Mouse (Mus musculus) kidney, embryonic 15.5 days (tissue): ENCODE data around the gene Gm21885. TPM values are rescaled to one million over a fixed set of nuclear protein-coding genes. Genes with fewer than 3 reads are reported as not detected.

Experiments
- ATAC-seq: fragments of 200-750 bp; cut with Nextera tagmentation; replicated peaks from 2 replicates; pipeline ENCODE4 v1.8.0; 2017; ENCODE audit warnings: moderate TSS enrichment; ENCODE audit not compliant: low FRiP score
- H3K27ac ChIP-seq: fragments of 300-500 bp; sonication (generic); 2 replicates; pipeline ENCODE4 v1.5.1; 2015; ENCODE audit warnings: mild to moderate bottlenecking, inconsistent platforms
- H3K27me3 ChIP-seq: fragments of 300-500 bp; sonication (generic); 2 replicates; pipeline ENCODE4 v1.6.1; 2015; ENCODE audit warnings: inconsistent platforms
- H3K36me3 ChIP-seq: fragments of 300-500 bp; sonication (generic); 2 replicates; pipeline ENCODE4 v1.6.1; 2015; ENCODE audit warnings: inconsistent platforms
- H3K4me1 ChIP-seq: fragments of 300-500 bp; sonication (generic); 2 replicates; pipeline ENCODE4 v1.6.1; 2015; ENCODE audit warnings: inconsistent platforms
- H3K4me2 ChIP-seq: fragments of 300-500 bp; sonication (generic); 2 replicates; pipeline ENCODE4 v1.6.1; 2015; ENCODE audit warnings: moderate library complexity, mild to moderate bottlenecking, inconsistent platforms
- H3K4me3 ChIP-seq: fragments of 300-500 bp; sonication (generic); replicated peaks from 2 replicates; pipeline ENCODE4 v1.5.1; 2015; ENCODE audit warnings: mild to moderate bottlenecking, inconsistent platforms
- H3K9ac ChIP-seq: fragments of 300-500 bp; sonication (generic); 2 replicates; pipeline ENCODE4 v1.6.1; 2015; ENCODE audit warnings: mild to moderate bottlenecking, inconsistent platforms
- H3K9me3 ChIP-seq: fragments of 300-500 bp; sonication (generic); replicated peaks from 2 replicates; pipeline ENCODE4 v1.6.1; 2016; ENCODE audit warnings: inconsistent platforms
- WGBS: fragments of 180-500 bp; shearing (Covaris S2); methylation state at CpG from one replicate; pipeline ENCODE4 v1.1.7; 2015; ENCODE audit warnings: mixed read lengths; 5-methylcytosine and 5-hydroxymethylcytosine counted together
- polyA plus RNA-seq: library from polyadenylated mRNA; unstranded; fragments of >200 nt; fragmentation: Nextera tagmentation; extraction: Ambion mirVana; gene quantifications from 2 replicates; pipeline ENCODE4 v1.2.1, GENCODE M21; 2015

The Gm21885 gene
- polyA plus RNA-seq, 1 experiment from 2014 or later = not detected

DNA sequence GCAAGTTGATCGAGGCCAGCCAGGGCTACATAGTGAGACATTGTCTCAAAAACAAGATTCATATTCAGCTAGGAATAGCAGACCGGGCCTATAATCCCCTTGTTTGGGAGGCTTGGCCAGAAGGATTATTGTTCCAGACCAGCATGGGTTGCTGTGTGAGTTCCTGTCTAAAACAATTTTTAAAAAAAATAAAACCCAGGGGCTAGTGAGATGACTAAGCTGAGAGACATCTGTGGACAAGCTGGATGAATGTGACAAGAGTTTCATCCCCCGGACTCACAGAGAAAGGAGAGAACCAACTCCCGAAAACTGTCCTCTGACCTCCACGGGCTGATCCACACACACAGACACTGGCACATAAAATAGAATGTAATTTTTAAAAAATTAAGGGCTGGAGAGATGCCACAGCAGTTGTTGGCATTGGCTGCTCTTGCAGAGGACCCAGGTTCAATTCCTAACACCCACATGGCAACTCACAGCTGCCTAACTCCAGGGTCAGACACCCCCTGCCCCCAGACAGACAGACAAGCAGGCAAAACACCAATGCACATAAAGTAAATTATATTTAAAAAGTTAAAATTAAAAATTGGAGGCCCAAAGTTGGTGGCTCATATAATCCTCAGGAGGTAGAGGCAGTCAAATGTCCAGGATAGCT is 41.7 kb downstream of the Gm21885 start:
- ATAC-seq = no peak
- H3K9ac ChIP-seq = no peak overlapping the region
- 79% methylated on average over 5 of the region's 5 CpGs for WGBS

DNA sequence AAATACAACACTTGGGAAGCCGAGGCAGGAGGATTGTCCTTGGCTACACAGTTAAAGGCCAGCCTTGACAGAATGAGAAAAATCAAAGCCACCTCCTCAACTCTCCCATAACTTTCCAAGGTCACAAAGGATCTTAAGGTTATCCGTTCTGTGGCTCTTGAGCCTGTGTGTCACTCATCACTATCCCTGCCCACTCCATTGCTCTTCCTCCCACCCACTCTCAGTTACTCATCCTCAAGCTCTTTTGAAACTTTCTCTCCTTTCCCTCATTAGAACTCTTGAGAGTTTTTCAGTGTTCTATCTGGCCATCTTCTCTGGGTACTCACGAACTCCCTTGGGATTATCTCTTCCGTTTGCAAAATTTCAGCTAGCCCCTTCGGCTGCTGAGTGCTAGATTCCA is 42.9 kb downstream of the Gm21885 start:
- Histone ChIP-seq H3K36me3 (peaks cover under 1% of the 10 kb centered on the region; the same call in 1 of the 2 replicates), H3K9me3 (no peaks in the 10 kb centered on the region), H3K4me3 (no peak overlapping the region), H3K27me3 (no peaks in the 10 kb centered on the region), H3K4me1 (peaks cover 37% of the 10 kb centered on the region), H3K27ac (no peak overlapping the region), H3K9ac (no peak overlapping the region), H3K4me2 (no peak overlapping the region)
- ATAC-seq = no peak
- WGBS = 87% methylated on average over 5 of the region's 5 CpGs

More for the DNA sequence above, 41.7 kb downstream of the Gm21885 start:
- Histone ChIP-seq H3K9me3 (no peaks in the 10 kb centered on the region), H3K4me1 (peaks cover 32% of the 10 kb centered on the region), H3K27me3 (no peaks in the 10 kb centered on the region), H3K27ac (no peak overlapping the region), H3K4me2 (no peak overlapping the region), H3K4me3 (no peak overlapping the region), H3K36me3 (peaks cover 11% of the 10 kb centered on the region)

DNA sequence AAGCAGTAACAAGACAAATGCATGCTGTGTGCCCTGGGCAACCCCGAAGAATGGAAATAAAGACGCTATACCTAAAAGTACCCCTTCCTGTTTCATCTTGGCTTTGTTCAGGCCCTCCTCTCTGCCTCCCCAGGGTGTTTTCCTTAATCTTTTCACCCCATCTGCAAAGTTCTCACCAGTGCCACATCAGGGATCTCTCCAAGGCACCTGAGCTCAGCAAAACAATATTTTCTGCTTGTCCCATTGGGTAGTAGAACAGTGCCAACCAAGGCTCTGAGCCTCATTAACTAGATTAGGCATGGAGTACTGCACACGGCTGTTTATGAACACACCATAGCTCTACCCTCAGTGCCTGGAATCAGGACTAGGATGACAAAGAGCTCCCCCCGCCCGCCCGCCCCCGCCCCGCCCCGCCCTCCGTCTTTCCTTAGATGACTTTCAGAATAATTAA is 45.3 kb downstream of the Gm21885 start:
- H3K9ac ChIP-seq = peak overlapping the region; percentile 85; the same call in 1 of the 2 replicates
- no peaks in the 10 kb centered on the region for H3K27me3 ChIP-seq
- peak overlapping the region; percentile 98 for H3K27ac ChIP-seq
- WGBS = 5% methylated on average over 10 of the region's 10 CpGs
- H3K4me1 ChIP-seq = peaks cover 37% of the 10 kb centered on the region
- no peak; the same call in 1 of the 2 replicates for ATAC-seq
- peak overlapping the region; percentile 73 for H3K4me2 ChIP-seq
- H3K4me3 ChIP-seq = peak overlapping the region; percentile 79
- H3K9me3 ChIP-seq = no peaks in the 10 kb centered on the region
- no peaks in the 10 kb centered on the region for H3K36me3 ChIP-seq

DNA sequence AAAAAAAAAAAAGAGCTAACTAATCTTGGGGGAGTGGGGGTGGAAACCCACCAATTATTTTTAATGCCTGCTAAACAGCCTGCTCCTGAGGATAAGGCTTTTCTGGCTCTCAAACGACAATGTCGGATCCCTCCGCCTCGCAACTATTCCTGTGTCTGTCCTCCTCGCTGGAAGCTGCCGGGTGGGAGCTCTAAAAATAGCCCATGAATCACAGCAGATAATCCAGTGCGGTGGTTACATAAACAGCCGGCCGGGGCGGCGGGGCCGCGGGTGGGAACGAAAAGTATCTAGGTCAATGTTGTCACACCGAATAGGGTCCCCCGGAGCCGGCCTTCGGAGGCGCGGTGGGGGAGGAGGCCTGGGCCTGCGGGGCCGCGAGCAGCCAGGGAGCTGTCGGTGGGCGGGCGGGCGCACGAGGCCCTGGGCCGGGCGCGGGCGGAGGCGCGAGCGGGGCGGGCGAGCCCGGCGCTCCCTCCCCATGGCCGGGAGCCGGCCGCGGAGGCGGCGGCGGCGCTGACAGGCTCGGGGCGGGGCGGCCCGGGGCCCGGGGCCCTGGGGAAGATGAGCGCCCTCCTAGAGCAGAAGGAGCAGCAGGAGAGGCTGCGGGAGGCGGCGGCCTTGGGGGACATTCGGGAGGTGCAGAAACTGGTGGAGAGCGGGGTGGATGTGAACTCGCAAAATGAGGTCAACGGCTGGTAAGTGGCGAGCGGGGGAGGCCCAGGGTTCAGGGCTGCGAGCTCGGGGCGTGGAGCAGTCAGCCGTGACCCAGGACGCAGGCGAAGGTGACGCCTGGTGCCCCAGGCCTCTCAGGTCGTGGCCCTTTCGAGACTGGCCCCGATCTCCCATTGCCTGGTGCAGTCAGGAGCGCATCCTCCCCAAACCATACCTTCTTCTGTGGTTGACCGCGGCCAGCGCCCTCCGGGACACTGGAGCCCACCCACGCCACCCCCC is 46.3 kb downstream of the Gm21885 start, which contains the start of gene Ankrd40:
TSS of gene Ankrd40 (plus strand) at position 309 of the 951 bp plus-strand sequence.
- H3K4me2 ChIP-seq = peak within 1 kb of the TSS; percentile 73
- ATAC-seq = peak; percentile 89
- H3K36me3 ChIP-seq = no peaks in the 10 kb centered on the region
- peak within 1 kb of the TSS; percentile 98 for H3K27ac ChIP-seq
- H3K4me3 ChIP-seq = peak within 1 kb of the TSS; percentile 79
- no peaks in the 10 kb centered on the region for H3K9me3 ChIP-seq
- H3K27me3 ChIP-seq = no peaks in the 10 kb centered on the region
- 1% methylated on average over 73 of the region's 78 CpGs for WGBS
- H3K9ac ChIP-seq = peak within 1 kb of the TSS; percentile 85
- H3K4me1 ChIP-seq = peaks cover 29% of the 10 kb centered on the region

DNA sequence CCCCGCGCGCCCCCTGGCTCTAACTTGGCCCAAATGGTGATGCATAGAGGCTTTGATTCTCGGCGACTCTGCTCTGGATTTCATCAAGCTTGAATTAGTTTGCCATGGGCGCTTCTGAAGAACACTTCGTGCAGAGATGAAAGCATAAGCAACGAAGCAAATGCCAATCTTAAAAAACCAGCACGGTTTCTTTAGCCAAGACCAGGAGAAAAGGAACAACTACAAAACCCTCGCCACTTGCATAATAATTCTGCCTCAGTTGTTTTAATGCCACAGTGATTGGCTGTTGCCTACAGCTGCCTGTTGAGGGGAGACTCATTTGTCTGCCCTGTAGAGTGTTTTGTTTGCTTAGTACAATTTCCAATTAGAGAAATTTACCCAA is 47.0 kb downstream of the Gm21885 start:
- H3K9ac ChIP-seq = peak overlapping the region; percentile 85
- WGBS = 1% methylated on average over 10 of the region's 10 CpGs

DNA sequence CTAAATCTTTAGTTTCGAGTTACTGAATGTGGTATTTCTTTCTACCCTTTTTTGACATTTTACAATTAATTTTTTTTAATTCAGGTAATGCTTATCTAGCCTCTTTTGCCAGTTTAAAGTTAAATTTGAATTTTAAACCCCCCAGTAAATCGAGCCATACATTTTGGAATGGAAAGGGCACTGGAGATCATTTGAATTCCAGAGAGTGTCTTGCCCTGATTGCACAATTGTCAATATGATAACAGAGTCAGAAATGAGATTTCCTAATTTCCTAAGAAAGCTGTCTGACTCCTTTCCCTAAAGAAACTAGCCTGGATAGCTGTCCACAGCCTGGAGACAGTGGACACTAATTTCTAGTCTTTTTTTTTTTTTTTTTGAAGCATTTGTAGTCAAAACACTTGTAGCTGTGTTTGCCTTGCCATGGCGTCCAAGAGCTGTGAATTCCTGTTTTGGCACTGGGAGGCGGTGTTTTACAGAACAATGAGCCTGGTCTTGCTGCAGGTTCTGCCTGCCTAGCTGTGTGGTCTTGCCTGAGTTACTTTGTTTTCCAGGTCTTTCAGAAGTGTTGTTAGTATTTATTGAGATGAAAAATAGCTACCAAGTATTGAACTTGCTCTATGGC is 47.7 kb downstream of the Gm21885 start:
- H3K9ac ChIP-seq = no peak overlapping the region
- peaks cover 3% of the 10 kb centered on the region for H3K36me3 ChIP-seq
- H3K9me3 ChIP-seq = no peaks in the 10 kb centered on the region
- ATAC-seq = no peak
- WGBS = 59% methylated on average over 4 of the region's 4 CpGs
- H3K27ac ChIP-seq = 0 out of 2 replicates have a peak overlapping the region, but pooled peaks have one; percentile 98
- peak overlapping the region; percentile 73; the same call in 1 of the 2 replicates for H3K4me2 ChIP-seq
- H3K4me1 ChIP-seq = peaks cover 28% of the 10 kb centered on the region
- H3K27me3 ChIP-seq = no peaks in the 10 kb centered on the region
- no peak overlapping the region for H3K4me3 ChIP-seq

More for the DNA sequence above, 47.0 kb downstream of the Gm21885 start:
- peak overlapping the region; percentile 79 for H3K4me3 ChIP-seq
- H3K9me3 ChIP-seq = no peaks in the 10 kb centered on the region
- peak overlapping the region; percentile 98 for H3K27ac ChIP-seq
- ATAC-seq = no peak
- peaks cover 28% of the 10 kb centered on the region for H3K4me1 ChIP-seq
- H3K27me3 ChIP-seq = no peaks in the 10 kb centered on the region
- H3K36me3 ChIP-seq = no peaks in the 10 kb centered on the region
- H3K4me2 ChIP-seq = peak overlapping the region; percentile 73

DNA sequence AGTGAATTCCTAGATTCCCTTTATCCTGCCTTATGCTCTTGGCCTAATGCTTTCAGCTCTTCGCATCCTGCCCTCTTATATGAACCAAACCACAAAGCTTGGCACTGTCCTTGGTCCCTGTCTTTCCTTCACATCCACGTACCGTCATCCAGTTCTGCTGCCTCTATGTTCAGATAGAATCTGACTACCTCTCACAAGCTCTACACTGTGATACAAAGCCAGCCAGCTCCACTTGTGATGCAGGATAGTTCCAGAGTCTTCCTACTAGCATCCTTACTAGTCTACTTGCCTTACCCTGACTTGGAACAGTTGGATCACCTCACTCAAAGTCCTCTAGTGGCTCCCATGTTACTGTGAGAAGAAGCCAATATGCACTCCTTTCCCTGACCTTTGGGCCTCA is 48.5 kb downstream of the Gm21885 start:
- Histone ChIP-seq H3K9me3 (no peaks in the 10 kb centered on the region), H3K4me3 (no peak overlapping the region), H3K36me3 (peaks cover 9% of the 10 kb centered on the region), H3K9ac (no peak overlapping the region), H3K4me2 (no peak overlapping the region), H3K4me1 (peaks cover 28% of the 10 kb centered on the region), H3K27ac (no peak overlapping the region), H3K27me3 (no peaks in the 10 kb centered on the region)
- 92% methylated on average over 3 of the region's 3 CpGs for WGBS
- no peak for ATAC-seq

DNA sequence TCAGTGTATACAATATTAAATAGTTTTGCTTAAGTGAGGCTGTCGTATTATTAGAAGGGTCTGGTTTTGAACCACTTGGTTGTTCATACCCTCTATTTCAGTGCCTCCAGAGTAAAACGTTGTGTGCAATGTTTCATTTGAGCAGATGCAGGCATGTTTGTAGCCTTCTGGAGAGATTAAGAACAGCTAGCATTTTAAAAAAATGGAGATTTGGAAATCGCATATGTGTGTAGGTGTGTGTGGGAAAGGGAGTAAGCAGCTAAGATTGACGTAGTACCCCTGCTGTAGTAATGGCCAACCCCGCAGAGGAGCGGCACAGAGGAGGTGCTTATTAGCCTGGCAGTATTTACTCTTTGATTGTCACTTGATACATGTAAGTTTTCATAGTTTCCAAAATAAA is 51.1 kb downstream of the Gm21885 start:
- peaks cover 29% of the 10 kb centered on the region for H3K36me3 ChIP-seq
- H3K4me3 ChIP-seq = no peak overlapping the region
- no peak overlapping the region for H3K9ac ChIP-seq
- WGBS = 87% methylated on average over 6 of the region's 6 CpGs
- H3K27ac ChIP-seq = no peak overlapping the region
- H3K4me2 ChIP-seq = no peak overlapping the region
- H3K4me1 ChIP-seq = peaks cover 21% of the 10 kb centered on the region
- no peak for ATAC-seq
- H3K27me3 ChIP-seq = no peaks in the 10 kb centered on the region
- H3K9me3 ChIP-seq = no peaks in the 10 kb centered on the region

DNA sequence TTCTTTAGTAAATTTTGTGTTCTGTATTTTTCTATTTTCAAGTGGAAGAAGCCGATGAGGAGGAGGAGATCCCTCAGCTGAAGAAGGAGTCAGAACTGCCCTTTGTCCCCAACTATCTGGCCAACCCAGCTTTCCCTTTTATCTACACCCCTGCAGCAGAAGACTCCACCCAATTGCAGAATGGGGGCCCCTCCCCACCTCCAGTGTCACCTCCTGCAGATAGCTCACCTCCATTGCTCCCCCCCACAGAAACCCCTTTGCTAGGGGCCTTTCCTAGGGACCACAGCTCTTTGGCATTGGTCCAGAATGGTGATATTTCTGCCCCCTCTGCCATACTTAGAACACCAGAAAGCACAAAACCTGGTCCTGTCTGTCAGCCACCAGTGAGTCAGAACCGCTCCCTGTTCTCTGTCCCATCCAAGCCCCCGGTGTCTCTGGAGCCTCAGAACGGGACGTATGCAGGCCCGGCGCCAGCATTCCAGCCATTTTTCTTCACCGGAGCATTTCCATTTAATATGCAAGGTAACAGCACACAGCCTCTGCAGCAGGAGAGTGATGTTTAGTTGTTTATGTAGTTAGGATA is 52.8 kb downstream of the Gm21885 start:
- ATAC-seq = no peak
- Histone ChIP-seq H3K27ac (no peak overlapping the region), H3K4me1 (peaks cover 10% of the 10 kb centered on the region), H3K4me3 (no peak overlapping the region), H3K9ac (no peak overlapping the region), H3K9me3 (no peaks in the 10 kb centered on the region), H3K4me2 (no peak overlapping the region), H3K36me3 (peaks cover 47% of the 10 kb centered on the region), H3K27me3 (no peaks in the 10 kb centered on the region)
- WGBS = 88% methylated on average over 8 of the region's 8 CpGs
